Mouse (Mus musculus): ENCODE measurements around the gene Efna5. TPM values are rescaled to one million over a fixed set of nuclear protein-coding genes. Genes with fewer than 3 reads are reported as not detected.

The Efna5 gene
- polyA plus RNA-seq (2014; fragmentation: Illumina TruSeq; extraction: RNeasy Lipid Tissue Mini Kit (QIAGEN cat#74804); ENCODE audit: low read depth, low replicate concordance): 5.7 TPM

DNA sequence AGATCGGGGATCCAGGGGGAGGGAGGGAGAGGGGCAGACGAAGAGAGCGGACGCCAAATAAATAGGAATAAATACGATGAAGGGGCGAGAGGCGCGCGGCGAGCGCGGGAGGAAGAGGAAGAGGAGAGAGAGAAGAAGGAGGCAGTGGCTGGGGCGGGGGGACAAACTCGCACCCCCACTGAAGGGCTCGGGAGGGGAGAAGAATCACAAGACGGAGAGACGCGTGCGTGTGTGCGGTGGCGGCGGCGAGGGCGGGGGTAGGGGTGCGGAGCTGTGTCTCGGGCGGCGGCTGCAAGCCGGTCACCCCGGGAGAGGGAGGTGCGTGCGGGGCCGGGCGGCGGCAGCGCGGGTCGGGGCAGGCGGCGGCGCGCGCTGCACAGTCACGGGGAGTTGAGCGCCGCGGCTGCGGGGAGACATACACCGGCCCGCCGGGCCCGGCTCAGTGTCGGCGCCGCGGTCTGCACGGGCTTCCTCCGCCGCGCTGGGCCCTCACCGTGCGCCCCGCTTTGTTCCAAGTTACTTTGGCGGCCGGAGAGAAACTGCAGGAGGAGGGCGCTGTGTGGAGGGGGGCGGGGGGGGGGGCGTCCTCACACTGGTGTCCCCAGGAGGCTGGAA lies at the start of gene Efna5:
Gene Efna5, minus strand, starts transcription at position 142 of the 615 bp plus-strand sequence.

Data from adipose tissue, adult 10 weeks (tissue).